Comparison of ENCODE assay signal across 12 mouse cellular contexts in genomic region chr9:80241719-80242118, GRCm38 (mm10).
A peak's percentile ranks its signal among the peaks of the same experiment; 100 is the strongest.
DNase-seq lines count a peak whose midpoint lies in the region; ATAC-seq and TF ChIP-seq lines count a peak whose summit lies in the region.
"Had no signal": no experiment of that assay in that cellular context is flagged by ENCODE, and none has a peak within 500 bp of the region (broad histone marks: within the 10 kb centered on the region; RNA-seq: fewer than 3 reads in every experiment).

No protein-coding gene starts in this region.

- peaks cover 20% of the 10 kb centered on the region; the same call in 1 of the 2 replicates for H3K36me3 ChIP-seq in kidney, embryonic 16.5 days (ENCODE audit: insufficient read depth, low read length)
- H3K36me3 ChIP-seq: midbrain, embryonic 15.5 days had no signal

- 0 out of 2 replicates have a peak, but pooled peaks cover 4% of the 10 kb centered on the region for H3K9me3 ChIP-seq in kidney, embryonic 16.5 days (ENCODE audit: low read length)

- 64% methylated on average over 6 of the region's 6 CpGs for WGBS in kidney, embryonic 16.5 days

- H3K4me2 ChIP-seq in kidney, embryonic 16.5 days (replicated peaks; ENCODE audit: low read depth, low read length) = no peak overlapping the region
- H3K4me2 ChIP-seq: midbrain, embryonic 15.5 days had no signal

- no peak for ATAC-seq in kidney, embryonic 16.5 days (ENCODE audit: low FRiP score, low TSS enrichment)
- ATAC-seq: midbrain, embryonic 15.5 days had no signal

- no peak overlapping the region for H3K9ac ChIP-seq in kidney, embryonic 16.5 days (replicated peaks; ENCODE audit: low read length)
- H3K9ac ChIP-seq: liver, embryonic 14.5 days; midbrain, embryonic 15.5 days had no signal

- no peak for TF ChIP-seq CTCF in gastrocnemius, adult 2 months (IDR thresholded peaks at IDR 0.05)

- intact Hi-C loops in gastrocnemius, adult 2 months (cut with DNase I) = no loop called here

- H3K4me1 ChIP-seq in kidney, embryonic 16.5 days (ENCODE audit: insufficient read depth, low read length) = peaks cover 3% of the 10 kb centered on the region; the same call in 1 of the 2 replicates
- H3K4me1 ChIP-seq: midbrain, embryonic 15.5 days had no signal

- no peak overlapping the region for H3K27ac ChIP-seq in kidney, embryonic 16.5 days (ENCODE audit: low read length)
- H3K27ac ChIP-seq in gastrocnemius, adult 2 months = no peak overlapping the region
- H3K27ac ChIP-seq: liver, embryonic 14.5 days; midbrain, embryonic 15.5 days had no signal

- H3K27me3 ChIP-seq in kidney, embryonic 16.5 days (ENCODE audit: insufficient read depth, low read length) = no peaks in the 10 kb centered on the region
- H3K27me3 ChIP-seq: midbrain, embryonic 15.5 days had no signal

- DNase-seq in adrenal gland, adult 2 months = peak; percentile 27
- no peak for DNase-seq in adrenal gland, adult 8-10 months
- peak; percentile 19 for DNase-seq in kidney, adult 11 months
- DNase-seq in Muller cell, postnatal 12 days (ENCODE audit: inconsistent ontology term) = peak; percentile 39
- DNase-seq in forelimb bud, embryonic 11.5 days (ENCODE audit: low read depth, low spot score) = peak; percentile 51
- DNase-seq in gastrocnemius, adult 2 months = no peak
- no peak for DNase-seq in B cell, adult 2 months
- DNase-seq: cerebellum, adult 9-11 months; lung, postnatal 36 days had no signal

- H3K4me3 ChIP-seq in kidney, embryonic 16.5 days (ENCODE audit: low read length) = no peak overlapping the region
- no peak overlapping the region for H3K4me3 ChIP-seq in gastrocnemius, adult 2 months
- H3K4me3 ChIP-seq: midbrain, embryonic 15.5 days had no signal

Comparison
In these comparisons a context has a peak if more than half of its experiments do, and no peak if none do; other contexts are left out.
1. DNase-seq: peak in adrenal gland, adult 2 months (single experiment), kidney, adult 11 months (single experiment), Muller cell, postnatal 12 days (single experiment) and forelimb bud, embryonic 11.5 days (single experiment); none in adrenal gland, adult 8-10 months (single experiment), gastrocnemius, adult 2 months (single experiment) and B cell, adult 2 months (0 of 2).